Mouse (Mus musculus): Measurements from ENCODE around the gene Trpc4.

- TF ChIP-seq CTCF (IDR thresholded peaks at IDR 0.05) (no peak), EP300 (IDR thresholded peaks at IDR 0.05) (no peak)
Measured at GRCm38 (mm10) chr3:54211441-54211840, 55.6 kb downstream of the Trpc4 start.

Measured in lung, postnatal 0 days (tissue).